Mouse (Mus musculus) hindbrain, embryonic 14.5 days (tissue): ENCODE measurements around the gene Fam171a2. TPM values are rescaled to one million over a fixed set of nuclear protein-coding genes. Genes with fewer than 3 reads are reported as not detected.
A peak's percentile ranks its signal among the peaks of the same experiment; 100 is the strongest.
"Not testable (repeated sequence)": the region's sequence is repeated elsewhere in the genome, so short reads cannot be mapped to it uniquely, and the experiment has no call there.

Experiments used
- ATAC-seq: fragments of 200-750 bp; cut with Nextera tagmentation; 2 replicates; pipeline ENCODE4 v1.8.0; 2017; ENCODE audit warnings: moderate number of reproducible peaks, mild to moderate bottlenecking, moderate TSS enrichment, moderate library complexity; ENCODE audit not compliant: low FRiP score
- DNase-seq: peaks from one replicate; pipeline ENCODE4 v3.0.0-alpha.2; 2015; ENCODE audit warnings: low spot score
- H3K27ac ChIP-seq: fragments of 300-500 bp; sonication (generic); 2 replicates; pipeline ENCODE4 v1.5.1; 2014; ENCODE audit warnings: mild to moderate bottlenecking, moderate library complexity
- H3K27me3 ChIP-seq: fragments of 300-500 bp; sonication (generic); 2 replicates; pipeline ENCODE4 v1.6.1; 2014; ENCODE audit warnings: mild to moderate bottlenecking, low read length, mixed read lengths; ENCODE audit not compliant: control insufficient read depth, insufficient read depth
- H3K36me3 ChIP-seq: fragments of 300-500 bp; sonication (generic); replicated peaks from 2 replicates; pipeline ENCODE4 v1.6.1; 2014; ENCODE audit not compliant: control insufficient read depth, insufficient read depth
- H3K4me1 ChIP-seq: fragments of 300-500 bp; sonication (generic); replicated peaks from 2 replicates; pipeline ENCODE4 v1.6.1; 2014; ENCODE audit warnings: antibody characterized with exemption, low read length, mixed read lengths; ENCODE audit not compliant: control insufficient read depth, insufficient read depth
- H3K4me2 ChIP-seq: fragments of 300-500 bp; sonication (generic); replicated peaks from 2 replicates; pipeline ENCODE4 v1.6.1; 2014; ENCODE audit warnings: mild to moderate bottlenecking, moderate library complexity
- H3K4me3 ChIP-seq: fragments of 300-500 bp; sonication (generic); replicated peaks from 2 replicates; pipeline ENCODE4 v1.5.1; 2014; ENCODE audit warnings: mild to moderate bottlenecking, low read length
- H3K9ac ChIP-seq: fragments of 300-500 bp; sonication (generic); 2 replicates; pipeline ENCODE4 v1.6.1; 2014
- H3K9me3 ChIP-seq: fragments of 300-500 bp; sonication (generic); 2 replicates; pipeline ENCODE4 v1.6.1; 2016; ENCODE audit warnings: low read length; ENCODE audit not compliant: control insufficient read depth
- WGBS: fragments of 180-500 bp; shearing (Covaris S2); extraction: QIAGEN DNeasy Blood & Tissue Kit; methylation state at CpG from one replicate; pipeline ENCODE4 v1.1.7; 2014; 5-methylcytosine and 5-hydroxymethylcytosine counted together
- polyA plus RNA-seq: library from polyadenylated mRNA; unstranded; fragments of >200 nt; fragmentation: Nextera tagmentation; extraction: Ambion mirVana; gene quantifications from 2 replicates; pipeline ENCODE4 v1.2.1, GENCODE M21; 2014

Fam171a2 gene
- polyA plus RNA-seq, 1 experiment from 2014 or later: 30.9 TPM

DNA sequence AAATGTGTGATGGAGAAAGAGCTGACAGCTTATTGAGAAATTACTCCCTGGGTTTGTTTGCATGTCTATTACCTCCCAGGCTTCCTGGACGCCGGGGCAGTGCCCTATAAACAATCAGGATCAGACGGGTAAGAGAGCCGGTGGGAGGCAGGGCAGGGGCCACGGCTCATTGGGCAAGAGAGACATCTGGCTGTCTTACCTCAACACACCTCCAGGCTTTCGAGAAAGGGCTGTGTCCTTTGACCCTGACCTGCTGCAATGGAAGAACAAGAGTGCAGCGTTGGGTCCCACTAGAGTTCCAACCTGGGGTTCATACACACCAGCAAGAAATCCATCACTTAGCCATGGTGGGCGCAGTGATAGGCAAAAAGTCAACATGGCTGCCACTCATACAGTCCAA is 25.9 kb downstream of the Fam171a2 start:
- no peaks in the 10 kb centered on the region for H3K36me3 ChIP-seq
- H3K27me3 ChIP-seq: no peaks in the 10 kb centered on the region
- H3K9ac ChIP-seq: no peak overlapping the region
- H3K4me1 ChIP-seq: no peaks in the 10 kb centered on the region
- 63% methylated on average over 8 of the region's 8 CpGs for WGBS
- H3K4me2 ChIP-seq: no peak overlapping the region
- H3K4me3 ChIP-seq: no peak overlapping the region
- ATAC-seq (no peak), DNase-seq (no peak)
- no peaks in the 10 kb centered on the region for H3K9me3 ChIP-seq
- H3K27ac ChIP-seq: no peak overlapping the region

DNA sequence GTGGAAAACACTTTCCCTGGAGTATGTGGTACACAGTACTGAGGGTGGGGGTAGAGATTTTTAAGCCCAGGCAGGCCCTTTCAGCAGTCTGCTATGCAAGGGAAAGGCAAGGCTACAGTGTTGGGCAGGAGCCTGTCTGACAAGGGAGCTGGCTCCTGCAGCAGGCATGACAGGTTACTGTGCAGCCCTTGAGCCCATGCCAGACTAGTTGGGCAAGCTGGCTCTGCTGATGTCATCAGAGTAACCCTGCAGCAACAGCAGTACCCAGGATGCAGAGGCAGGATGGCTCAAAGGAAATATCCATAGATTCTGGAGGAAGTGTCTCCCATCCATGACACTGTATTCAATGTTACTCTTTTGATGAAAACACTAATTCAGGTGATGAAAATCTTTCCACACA is 28.6 kb downstream of the Fam171a2 start:
- DNase-seq: no peak
- Histone ChIP-seq H3K27me3 (no peaks in the 10 kb centered on the region), H3K4me3 (no peak overlapping the region), H3K27ac (no peak overlapping the region), H3K4me2 (no peak overlapping the region), H3K9ac (no peak overlapping the region), H3K4me1 (no peaks in the 10 kb centered on the region), H3K9me3 (no peaks in the 10 kb centered on the region), H3K36me3 (no peaks in the 10 kb centered on the region)
- ATAC-seq: no peak

DNA sequence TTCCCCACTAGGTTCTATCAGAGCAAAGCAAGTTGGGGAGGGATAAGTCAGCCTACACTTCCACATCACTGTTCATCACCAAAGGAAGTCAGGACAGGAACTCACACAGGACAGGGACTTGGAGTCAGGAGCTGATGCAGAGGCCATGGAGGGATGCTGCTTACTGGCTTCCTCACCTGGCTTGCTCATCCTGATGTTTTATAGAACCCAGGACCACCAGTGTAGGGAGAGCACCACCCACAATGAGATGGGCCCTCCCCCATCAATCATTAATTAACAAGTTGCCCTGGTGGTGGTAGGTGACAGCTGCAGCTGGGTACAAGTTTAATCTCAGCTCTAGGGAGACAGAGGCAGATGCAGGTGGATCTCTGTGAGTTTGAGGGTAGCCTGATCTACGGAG is 30.3 kb downstream of the Fam171a2 start:
- Histone ChIP-seq H3K27ac (no peak overlapping the region), H3K27me3 (no peaks in the 10 kb centered on the region), H3K36me3 (no peaks in the 10 kb centered on the region), H3K4me3 (no peak overlapping the region), H3K4me1 (no peaks in the 10 kb centered on the region), H3K4me2 (no peak overlapping the region), H3K9ac (no peak overlapping the region), H3K9me3 (no peaks in the 10 kb centered on the region)
- 79% methylated on average over 1 of the region's 1 CpGs for WGBS
- ATAC-seq (no peak), DNase-seq (no peak)

DNA sequence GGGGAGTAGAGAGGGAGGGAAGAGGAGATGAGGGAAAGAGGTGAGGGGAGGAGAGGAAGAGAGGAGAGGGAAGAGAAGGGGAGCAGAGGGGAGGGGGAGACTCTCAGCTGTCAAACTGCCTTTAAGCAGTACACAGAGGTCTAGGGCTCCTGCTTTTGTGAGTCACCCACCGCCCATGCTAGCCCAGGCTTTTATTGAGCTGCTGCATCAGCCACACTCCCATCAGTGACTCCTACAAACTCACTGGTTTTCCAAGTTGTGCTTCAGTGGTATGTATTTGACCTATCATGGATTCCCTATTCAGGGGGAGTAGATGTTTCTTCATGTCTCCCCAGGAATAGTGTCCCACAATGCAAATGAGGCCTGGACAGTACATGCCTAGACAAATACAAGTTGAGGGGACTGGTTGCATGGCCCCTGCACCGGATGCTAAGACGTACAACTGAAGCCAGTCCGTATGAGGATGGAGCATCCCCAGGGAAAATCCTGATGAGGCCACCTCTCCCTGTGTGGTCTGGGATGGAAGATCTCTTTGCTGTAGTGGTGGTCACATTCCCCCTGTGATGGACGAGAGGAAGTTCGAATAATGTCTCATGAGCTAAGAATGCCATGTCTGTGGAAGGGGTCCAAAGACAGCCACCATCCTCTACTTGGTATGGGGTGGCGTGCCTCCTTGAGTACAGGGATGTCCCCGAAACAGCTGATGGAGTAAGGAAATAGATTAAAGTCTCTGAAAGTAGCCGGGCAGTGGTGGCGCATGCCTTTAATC is 32.3 kb downstream of the Fam171a2 start:
- DNase-seq (no peak), ATAC-seq (no peak)
- H3K4me2 ChIP-seq: no peak overlapping the region
- H3K27me3 ChIP-seq: no peaks in the 10 kb centered on the region
- H3K4me3 ChIP-seq: no peak overlapping the region
- H3K9ac ChIP-seq: no peak overlapping the region
- no peaks in the 10 kb centered on the region for H3K36me3 ChIP-seq
- 73% methylated on average over 10 of the region's 10 CpGs for WGBS
- H3K4me1 ChIP-seq: no peaks in the 10 kb centered on the region
- H3K27ac ChIP-seq: no peak overlapping the region
- H3K9me3 ChIP-seq: no peaks in the 10 kb centered on the region

DNA sequence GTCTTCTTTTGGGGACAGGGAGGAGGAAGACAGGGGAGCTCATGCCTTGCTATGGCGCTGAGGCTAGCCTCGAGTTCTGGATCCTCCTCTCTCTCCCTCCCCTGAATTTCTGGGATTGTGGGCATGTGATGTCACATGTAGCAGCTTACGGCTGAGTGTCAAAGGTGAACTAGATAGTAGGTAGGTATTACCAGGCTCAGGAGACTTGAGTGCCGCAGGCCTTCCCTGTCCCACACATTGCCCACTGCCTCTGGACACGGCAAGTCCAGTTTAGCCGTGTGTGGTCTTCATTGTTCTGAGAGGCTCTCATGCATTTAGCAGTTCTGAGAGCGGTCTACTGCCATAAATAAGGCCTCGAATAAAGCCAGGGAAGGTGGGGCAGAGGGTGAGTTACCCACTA is 34.4 kb downstream of the Fam171a2 start:
- no peak overlapping the region for H3K4me3 ChIP-seq
- no peak overlapping the region for H3K4me2 ChIP-seq
- 0 out of 2 replicates have a peak, but pooled peaks cover under 1% of the 10 kb centered on the region for H3K4me1 ChIP-seq
- H3K9ac ChIP-seq: no peak overlapping the region
- H3K9me3 ChIP-seq: no peaks in the 10 kb centered on the region
- WGBS: 75% methylated on average over 8 of the region's 8 CpGs
- H3K27ac ChIP-seq: no peak overlapping the region
- no peaks in the 10 kb centered on the region for H3K27me3 ChIP-seq
- ATAC-seq: no peak
- DNase-seq: no peak
- H3K36me3 ChIP-seq: no peaks in the 10 kb centered on the region

DNA sequence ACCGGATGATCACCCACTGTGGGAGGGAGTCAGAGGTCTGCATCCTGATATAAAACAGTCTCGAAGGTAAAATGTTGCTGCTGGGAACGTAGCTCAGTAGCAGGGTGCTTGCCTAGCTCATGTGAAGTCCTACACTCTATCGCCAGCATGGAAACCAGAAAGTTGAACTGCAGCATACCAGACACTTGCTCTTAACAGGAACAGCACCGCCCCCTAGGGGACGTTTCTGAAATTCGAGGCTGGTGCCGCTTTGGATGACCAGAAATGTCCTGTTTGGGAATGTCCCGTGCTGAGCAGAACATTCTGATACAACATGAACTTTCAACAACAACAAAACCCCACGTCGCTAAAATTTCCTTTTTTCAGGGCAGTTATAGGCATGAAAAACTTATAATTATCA is 35.8 kb downstream of the Fam171a2 start:
- WGBS: 10% methylated on average over 11 of the region's 11 CpGs
- H3K4me2 ChIP-seq: no peak overlapping the region
- no peaks in the 10 kb centered on the region for H3K27me3 ChIP-seq
- DNase-seq (peak; percentile 97), ATAC-seq (no peak)
- H3K27ac ChIP-seq: no peak overlapping the region
- no peak overlapping the region for H3K9ac ChIP-seq
- H3K9me3 ChIP-seq: no peaks in the 10 kb centered on the region
- H3K36me3 ChIP-seq: no peaks in the 10 kb centered on the region
- peaks cover 7% of the 10 kb centered on the region for H3K4me1 ChIP-seq
- no peak overlapping the region for H3K4me3 ChIP-seq

DNA sequence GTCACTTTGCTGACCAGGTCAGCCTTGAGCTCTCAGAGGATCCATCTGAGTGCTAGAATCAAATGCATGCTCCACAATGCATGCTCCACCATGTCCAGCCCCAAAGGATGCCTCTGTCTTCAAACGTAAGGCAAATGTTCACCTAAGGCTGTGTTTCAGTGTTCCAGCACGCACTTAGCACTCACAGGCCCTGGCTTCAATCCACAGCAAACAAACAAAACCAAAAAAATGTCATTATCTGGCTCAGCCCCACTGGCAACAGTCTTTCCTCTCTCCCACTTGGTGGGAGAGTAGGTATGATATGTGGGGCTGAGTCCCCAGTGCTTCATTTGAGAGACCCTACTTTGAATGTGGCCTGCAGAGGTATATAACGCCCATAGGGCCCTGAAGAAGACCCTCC is 36.4 kb downstream of the Fam171a2 start:
- H3K4me1 ChIP-seq: peaks cover 13% of the 10 kb centered on the region
- ATAC-seq: no peak
- H3K27me3 ChIP-seq: no peaks in the 10 kb centered on the region
- H3K9me3 ChIP-seq: no peaks in the 10 kb centered on the region
- H3K9ac ChIP-seq: no peak overlapping the region
- no peak overlapping the region for H3K4me2 ChIP-seq
- no peak overlapping the region for H3K4me3 ChIP-seq
- DNase-seq: no peak
- WGBS: 75% methylated on average over 3 of the region's 3 CpGs
- no peaks in the 10 kb centered on the region for H3K36me3 ChIP-seq
- H3K27ac ChIP-seq: no peak overlapping the region

DNA sequence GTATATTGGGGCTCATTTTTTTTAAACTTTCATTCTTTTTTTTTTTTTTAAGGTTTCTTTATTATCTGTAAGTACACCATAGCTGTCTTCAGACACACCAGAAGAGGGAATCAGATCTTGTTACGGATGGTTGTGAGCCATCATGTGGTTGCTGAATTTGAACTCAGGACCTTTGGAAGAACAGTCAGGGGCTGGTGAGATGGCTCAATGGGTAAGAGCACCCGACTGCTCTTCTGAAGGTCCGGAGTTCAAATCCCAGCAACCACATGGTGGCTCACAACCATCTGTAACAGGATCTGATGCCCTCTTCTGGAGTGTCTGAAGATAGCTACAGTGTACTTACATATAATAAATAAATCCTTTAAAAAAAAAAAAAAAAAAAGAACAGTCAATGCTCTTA is 37.1 kb downstream of the Fam171a2 start:
- H3K27me3 ChIP-seq, H3K4me3 ChIP-seq, H3K4me2 ChIP-seq, H3K9me3 ChIP-seq, DNase-seq, H3K9ac ChIP-seq, H3K36me3 ChIP-seq, ATAC-seq, H3K27ac ChIP-seq: not testable (repeated sequence)
- H3K4me1 ChIP-seq: peaks cover 20% of the 10 kb centered on the region
- 97% methylated on average over 2 of the region's 3 CpGs for WGBS

DNA sequence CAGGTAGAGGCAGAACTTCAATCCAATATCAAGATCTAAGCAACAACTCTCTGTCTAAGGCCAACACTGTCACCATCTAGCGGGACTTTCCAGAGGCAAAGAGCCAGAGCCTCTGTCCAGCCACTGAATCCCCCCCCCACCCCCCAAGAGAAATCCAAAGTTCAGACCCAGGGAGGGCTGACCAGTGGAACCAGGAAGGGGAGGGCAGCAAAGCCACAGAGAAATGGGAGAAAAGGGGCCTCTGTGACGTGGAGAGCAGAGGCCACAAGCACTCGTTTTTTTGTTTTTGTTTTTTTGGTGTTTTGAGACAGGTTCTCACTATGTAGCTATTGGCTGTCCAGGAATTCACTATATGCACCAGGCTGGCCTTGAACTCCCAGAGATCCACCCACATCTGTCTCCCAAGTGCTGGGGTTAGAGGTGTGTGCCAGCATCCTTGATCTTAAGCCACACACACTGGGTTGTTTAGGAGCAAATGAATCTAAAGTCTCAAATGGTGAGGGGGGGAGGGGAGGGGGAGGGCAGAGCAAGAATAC is 37.6 kb downstream of the Fam171a2 start:
- peaks cover 25% of the 10 kb centered on the region for H3K4me1 ChIP-seq
- H3K4me3 ChIP-seq: no peak overlapping the region
- H3K36me3 ChIP-seq: 0 out of 2 replicates have a peak, but pooled peaks cover 2% of the 10 kb centered on the region
- no peak overlapping the region for H3K27ac ChIP-seq
- DNase-seq: no peak
- no peak overlapping the region for H3K4me2 ChIP-seq
- H3K9me3 ChIP-seq: no peaks in the 10 kb centered on the region
- ATAC-seq: no peak
- H3K9ac ChIP-seq: no peak overlapping the region
- H3K27me3 ChIP-seq: no peaks in the 10 kb centered on the region
- 71% methylated on average over 3 of the region's 3 CpGs for WGBS
